Mouse (Mus musculus) MEL (cell line): ENCODE results near the gene Slc5a11. TPM values are rescaled to one million over a fixed set of nuclear protein-coding genes. Genes with fewer than 3 reads are reported as not detected.

Experiments
- DNase-seq: peaks from one replicate; pipeline ENCODE4 v3.0.0; 2011; ENCODE audit warnings: low read depth, low spot score
- H3K27ac ChIP-seq: 2 replicates; pipeline ENCODE4 v1.5.1; 2012; ENCODE audit warnings: low read depth, mild to moderate bottlenecking, control low read depth, low read length, moderate library complexity; ENCODE audit not compliant: control insufficient read depth
- H3K27me3 ChIP-seq, 2 experiments: fragments of 150-350 bp in 1 of 2; sonication (generic) in 1 of 2; 2 replicates each; pipeline ENCODE4 v1.6.1; 2012; ENCODE audit warnings: low read length in 2 of 2, mild to moderate bottlenecking in 2 of 2, improper control_type of control experiment in 1 of 2, moderate library complexity in 1 of 2; ENCODE audit not compliant: insufficient read depth in 2 of 2, control insufficient read depth in 1 of 2
- H3K36me3 ChIP-seq, 2 experiments: 2 replicates each; pipeline ENCODE4 v1.6.1; 2012 to 2014; ENCODE audit warnings: low read length in 2 of 2, improper control_type of control experiment in 1 of 2, inconsistent platforms in 1 of 2, mild to moderate bottlenecking in 1 of 2; ENCODE audit not compliant: insufficient read depth in 2 of 2, control insufficient read depth in 1 of 2
- H3K4me1 ChIP-seq, 2 experiments: fragments of 150-350 bp in 1 of 2; sonication (generic) in 1 of 2; 2 replicates each; pipeline ENCODE4 v1.6.1; 2012; ENCODE audit warnings: low read length in 2 of 2, improper control_type of control experiment in 1 of 2, mild to moderate bottlenecking in 1 of 2; ENCODE audit not compliant: insufficient read depth in 2 of 2, control insufficient read depth in 1 of 2
- H3K4me3 ChIP-seq, 2 experiments: fragments of 150-350 bp in 1 of 2; sonication (generic) in 1 of 2; 2 replicates each; pipeline ENCODE4 v1.5.1; 2012; ENCODE audit warnings: low read depth in 2 of 2, low read length in 2 of 2, mild to moderate bottlenecking in 2 of 2, moderate library complexity in 2 of 2, control low read depth in 1 of 2, improper control_type of control experiment in 1 of 2; ENCODE audit not compliant: control insufficient read depth in 1 of 2, insufficient read depth in 1 of 2
- H3K79me2 ChIP-seq: 2 replicates; pipeline ENCODE4 v1.6.1; 2012; ENCODE audit warnings: mild to moderate bottlenecking, low read length, moderate library complexity; ENCODE audit not compliant: control insufficient read depth, poor library complexity, insufficient read depth
- H3K9ac ChIP-seq: 2 replicates; pipeline ENCODE4 v1.6.1; 2012; ENCODE audit warnings: low read depth, mild to moderate bottlenecking, control low read depth, low read length, moderate library complexity; ENCODE audit not compliant: control insufficient read depth, poor library complexity, severe bottlenecking
- H3K9me3 ChIP-seq: fragments of 150-350 bp; sonication (generic); replicated peaks from 2 replicates; pipeline ENCODE4 v1.6.1; 2012; ENCODE audit warnings: mild to moderate bottlenecking, low read length, improper control_type of control experiment, moderate library complexity; ENCODE audit not compliant: insufficient read depth
- BHLHE40 ChIP-seq: IDR thresholded peaks from 2 replicates; pipeline ENCODE4 v1.6.1; 2012; ENCODE audit warnings: low read depth, mild to moderate bottlenecking, inconsistent platforms, low read length, improper control_type of control experiment, borderline replicate concordance
- CHD2 ChIP-seq: IDR thresholded peaks from 2 replicates; pipeline ENCODE4 v1.6.1; 2011; ENCODE audit warnings: low read length, improper control_type of control experiment
- CTCF ChIP-seq, 3 experiments: IDR thresholded peaks in 2 of 3; conservative IDR thresholded peaks in 1 of 3; 2 replicates each; pipeline ENCODE4 v1.5.1; 2011 to 2012; ENCODE audit warnings: low read length in 3 of 3, low read depth in 2 of 3, mild to moderate bottlenecking in 2 of 3, improper control_type of control experiment in 1 of 3, inconsistent platforms in 1 of 3, mixed read lengths in 1 of 3, moderate library complexity in 1 of 3; ENCODE audit not compliant: control insufficient read depth in 1 of 3, insufficient read depth in 1 of 3, poor library complexity in 1 of 3, severe bottlenecking in 1 of 3
- E2F4 ChIP-seq: IDR thresholded peaks from 2 replicates; pipeline ENCODE4 v1.6.1; 2011; ENCODE audit warnings: low read depth, low read length, improper control_type of control experiment, borderline replicate concordance
- ETS1 ChIP-seq: IDR thresholded peaks from 2 replicates; pipeline ENCODE4 v1.6.1; 2012; ENCODE audit warnings: low read depth, mild to moderate bottlenecking, inconsistent platforms, low read length, improper control_type of control experiment, moderate library complexity
- GABPA ChIP-seq: IDR thresholded peaks from 2 replicates; pipeline ENCODE4 v1.6.1; 2012; ENCODE audit warnings: low read depth, mild to moderate bottlenecking, inconsistent platforms, low read length, improper control_type of control experiment, moderate library complexity
- HCFC1 ChIP-seq: IDR thresholded peaks from 2 replicates; pipeline ENCODE4 v1.6.1; 2012; ENCODE audit warnings: low read depth, mild to moderate bottlenecking, inconsistent platforms, low read length, improper control_type of control experiment, moderate library complexity
- KAT2A ChIP-seq: conservative IDR thresholded peaks from 2 replicates; pipeline ENCODE4 v1.6.1; 2012; ENCODE audit warnings: low read depth, low read length, improper control_type of control experiment, inconsistent platforms
- MAFK ChIP-seq: IDR thresholded peaks from 2 replicates; pipeline ENCODE4 v1.6.1; 2011; ENCODE audit warnings: low read depth, mild to moderate bottlenecking, low read length, improper control_type of control experiment, borderline replicate concordance
- MAX ChIP-seq: IDR thresholded peaks from 2 replicates; pipeline ENCODE4 v1.6.1; 2011; ENCODE audit warnings: low read length, improper control_type of control experiment
- MAZ ChIP-seq: IDR thresholded peaks from 2 replicates; pipeline ENCODE4 v1.6.1; 2012; ENCODE audit warnings: low read depth, mild to moderate bottlenecking, inconsistent platforms, low read length, improper control_type of control experiment
- MYB ChIP-seq: IDR thresholded peaks from 2 replicates; pipeline ENCODE4 v1.6.1; 2011; ENCODE audit warnings: mild to moderate bottlenecking, low read depth, low read length, improper control_type of control experiment
- MYC ChIP-seq: IDR thresholded peaks from 2 replicates; pipeline ENCODE4 v1.6.1; 2011; ENCODE audit warnings: low read depth, mild to moderate bottlenecking, low read length, improper control_type of control experiment, moderate library complexity
- NRF1 ChIP-seq: IDR thresholded peaks from 2 replicates; pipeline ENCODE4 v1.6.1; 2014; ENCODE audit warnings: low read depth, mild to moderate bottlenecking, inconsistent platforms, low read length, improper control_type of control experiment, moderate library complexity; ENCODE audit not compliant: poor library complexity, insufficient read depth, severe bottlenecking
- POLR2A ChIP-seq, 2 experiments: IDR thresholded peaks; 2 replicates each; pipeline ENCODE4 v1.6.1; 2011 to 2012; ENCODE audit warnings: low read length in 2 of 2, mild to moderate bottlenecking in 2 of 2, control low read depth in 1 of 2, improper control_type of control experiment in 1 of 2, low read depth in 1 of 2, moderate library complexity in 1 of 2; ENCODE audit not compliant: control insufficient read depth in 1 of 2, insufficient read depth in 1 of 2, poor library complexity in 1 of 2
- POLR2AphosphoS2 ChIP-seq: IDR thresholded peaks from 2 replicates; pipeline ENCODE4 v1.6.1; 2011; ENCODE audit warnings: low read length, improper control_type of control experiment
- TAL1 ChIP-seq: IDR thresholded peaks from 2 replicates; pipeline ENCODE4 v1.6.1; 2012; ENCODE audit warnings: mild to moderate bottlenecking, inconsistent platforms, low read length, moderate library complexity, mixed read lengths
- TBP ChIP-seq: IDR thresholded peaks from 2 replicates; pipeline ENCODE4 v1.8.0; 2011; ENCODE audit warnings: low read depth, low read length, improper control_type of control experiment
- TCF12 ChIP-seq: IDR thresholded peaks from 2 replicates; pipeline ENCODE4 v1.6.1; 2014; ENCODE audit warnings: low read depth, mild to moderate bottlenecking, inconsistent platforms, low read length, improper control_type of control experiment, moderate library complexity
- UBTF ChIP-seq: IDR thresholded peaks from 2 replicates; pipeline ENCODE4 v1.6.1; 2012; ENCODE audit warnings: low read depth, mild to moderate bottlenecking, inconsistent platforms, low read length, improper control_type of control experiment, moderate library complexity, borderline replicate concordance; ENCODE audit not compliant: insufficient read depth
- USF2 ChIP-seq, 2 experiments: IDR thresholded peaks; 2 replicates each; pipeline ENCODE4 v1.6.1; 2011 to 2012; ENCODE audit warnings: improper control_type of control experiment in 2 of 2, low read length in 2 of 2, borderline replicate concordance in 1 of 2, inconsistent platforms in 1 of 2, low read depth in 1 of 2, mild to moderate bottlenecking in 1 of 2; ENCODE audit not compliant: insufficient read depth in 1 of 2
- ZC3H11A ChIP-seq: IDR thresholded peaks from 2 replicates; pipeline ENCODE4 v1.6.1; 2012; ENCODE audit warnings: low read depth, mild to moderate bottlenecking, inconsistent platforms, low read length, improper control_type of control experiment
- ZKSCAN1 ChIP-seq: IDR thresholded peaks from 2 replicates; pipeline ENCODE4 v1.6.1; 2012; ENCODE audit warnings: low read depth, mild to moderate bottlenecking, inconsistent platforms, low read length, improper control_type of control experiment, moderate library complexity
- ZMIZ1 ChIP-seq: IDR thresholded peaks from 2 replicates; pipeline ENCODE4 v1.6.1; 2012; ENCODE audit warnings: low read depth, mild to moderate bottlenecking, inconsistent platforms, low read length, improper control_type of control experiment, moderate library complexity
- ZNF384 ChIP-seq: IDR thresholded peaks from 2 replicates; pipeline ENCODE4 v1.6.1; 2012; ENCODE audit warnings: low read depth, mild to moderate bottlenecking, inconsistent platforms, low read length, improper control_type of control experiment
- polyA plus RNA-seq, 2 experiments: library from polyadenylated mRNA; stranded (reverse) in 1 of 2; unstranded in 1 of 2; fragments of >175 nt in 1 of 2; fragments of >200 nt in 1 of 2; gene quantifications; 2 replicates each; pipeline versions ENCODE4 v1.2.1 to v1.2.4; 2012; ENCODE audit warnings: low replicate concordance in 2 of 2, low read depth in 1 of 2; ENCODE audit not compliant: insufficient read length in 2 of 2, insufficient read depth in 1 of 2, missing spikeins in 1 of 2
- total RNA-seq: library from RNA; depleted of rRNA; stranded (reverse); fragments of 300-350 nt; gene quantifications from 2 replicates; pipeline ENCODE4 v1.2.3, GENCODE M21; 2012

Slc5a11 gene
- total and polyA plus RNA-seq, 3 experiments = not detected

DNA sequence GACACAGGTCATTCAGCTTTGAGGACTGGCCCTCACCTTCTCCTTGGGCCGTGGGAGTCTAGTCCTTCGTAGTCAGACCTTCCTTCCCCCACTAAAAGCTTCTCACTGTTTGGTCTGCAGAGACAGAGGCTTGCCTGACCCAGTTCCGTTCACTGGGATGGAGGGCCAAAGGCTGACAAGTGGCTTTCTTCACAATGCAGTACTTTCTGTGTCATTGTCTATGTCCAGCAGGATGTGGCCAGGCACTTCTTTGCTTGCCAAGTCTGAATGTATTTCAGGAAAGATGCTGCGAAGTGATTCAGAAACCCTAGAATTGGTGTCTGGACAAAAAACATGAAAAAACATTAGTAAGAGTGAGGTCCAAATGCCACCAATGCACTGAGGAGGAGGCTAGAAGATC, 65.2 kb downstream of the Slc5a11 start:
- no peak for TF ChIP-seq ZC3H11A
- TF ChIP-seq MYB = no peak
- TF ChIP-seq KAT2A = no peak
- TF ChIP-seq UBTF = no peak
- no peak for TF ChIP-seq ZNF384
- no peak for TF ChIP-seq TBP
- TF ChIP-seq NRF1 = no peak
- no peak for TF ChIP-seq CHD2
- TF ChIP-seq BHLHE40 = no peak
- TF ChIP-seq TAL1 = no peak
- no peak for TF ChIP-seq USF2 (IDR thresholded peaks at IDR 0.05; ENCODE audit: borderline replicate concordance in 1 of 2, insufficient read depth in 1 of 2, low read depth in 1 of 2, low read length in 2 of 2)
- TF ChIP-seq MAX = no peak
- no peak for TF ChIP-seq E2F4
- no peak for TF ChIP-seq POLR2AphosphoS2
- TF ChIP-seq POLR2A (IDR thresholded peaks at IDR 0.05; ENCODE audit: control insufficient read depth in 1 of 2, insufficient read depth in 1 of 2, low read depth in 1 of 2, low read length in 2 of 2, poor library complexity in 1 of 2) = no peak
- no peak for TF ChIP-seq TCF12
- no peak for TF ChIP-seq ETS1
- H3K36me3 ChIP-seq = no peaks in the 10 kb centered on the region; a peak in 1 of 4 replicates
- H3K27me3 ChIP-seq = no peaks in the 10 kb centered on the region
- H3K9ac ChIP-seq = no peak overlapping the region
- H3K9me3 ChIP-seq = no peaks in the 10 kb centered on the region
- H3K4me3 ChIP-seq = no peak overlapping the region
- DNase-seq = no peak
- no peak overlapping the region for H3K27ac ChIP-seq
- no peaks in the 10 kb centered on the region for H3K4me1 ChIP-seq
- no peaks in the 10 kb centered on the region for H3K79me2 ChIP-seq

DNA sequence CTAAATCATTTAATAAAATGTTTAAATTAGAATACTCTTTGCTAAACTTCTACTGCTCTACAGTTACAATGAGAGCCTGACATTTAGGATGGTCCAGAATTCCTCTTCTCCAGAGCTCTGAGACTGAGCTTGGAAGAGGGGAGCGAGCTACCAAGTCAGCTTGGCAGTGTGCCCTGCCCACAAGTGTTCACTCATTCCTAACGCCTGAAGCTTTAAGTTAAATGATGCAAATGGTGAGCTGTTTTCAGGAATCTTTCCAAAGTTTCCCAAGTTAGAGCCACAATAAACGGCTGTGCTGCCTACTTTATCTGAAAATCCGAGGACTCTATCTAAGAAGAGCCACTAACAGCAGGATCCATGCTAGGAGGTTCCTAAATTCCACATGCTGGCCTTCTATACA, 69.2 kb downstream of the Slc5a11 start:
- no peaks in the 10 kb centered on the region for H3K27me3 ChIP-seq
- no peaks in the 10 kb centered on the region; a peak in 1 of 4 replicates for H3K4me1 ChIP-seq
- H3K4me3 ChIP-seq = no peak overlapping the region
- no peaks in the 10 kb centered on the region; a peak in 1 of 4 replicates for H3K36me3 ChIP-seq
- H3K27ac ChIP-seq = no peak overlapping the region
- TF ChIP-seq CTCF (IDR thresholded peaks at IDR 0.05 in 2 of 3, conservative IDR thresholded peaks at IDR 0.05 in 1 of 3; ENCODE audit: control insufficient read depth in 1 of 3, insufficient read depth in 1 of 3, low read depth in 2 of 3, low read length in 3 of 3, poor library complexity in 1 of 3, severe bottlenecking in 1 of 3) = no peak
- TF ChIP-seq USF2 (IDR thresholded peaks at IDR 0.05; ENCODE audit: borderline replicate concordance in 1 of 2, insufficient read depth in 1 of 2, low read depth in 1 of 2, low read length in 2 of 2) = no peak
- TF ChIP-seq MAZ = no peak
- TF ChIP-seq POLR2AphosphoS2 = no peak
- TF ChIP-seq HCFC1 = no peak
- TF ChIP-seq KAT2A = no peak
- no peak for TF ChIP-seq MYC
- no peak for TF ChIP-seq ZKSCAN1
- TF ChIP-seq ZNF384 = no peak
- no peak for TF ChIP-seq POLR2A (IDR thresholded peaks at IDR 0.05; ENCODE audit: control insufficient read depth in 1 of 2, insufficient read depth in 1 of 2, low read depth in 1 of 2, low read length in 2 of 2, poor library complexity in 1 of 2)
- TF ChIP-seq GABPA = no peak
- no peak for TF ChIP-seq ZMIZ1
- TF ChIP-seq MAFK = no peak
- TF ChIP-seq MYB = no peak
- no peak for TF ChIP-seq TBP
- no peak for TF ChIP-seq BHLHE40
- no peak overlapping the region for H3K9ac ChIP-seq
- no peak for DNase-seq
- H3K9me3 ChIP-seq = no peaks in the 10 kb centered on the region
- no peaks in the 10 kb centered on the region for H3K79me2 ChIP-seq
